Mouse (Mus musculus) megakaryocyte-erythroid progenitor cell, adult 5-6 weeks (primary cell): ENCODE data around the gene Ubr3. TPM values are rescaled to one million over a fixed set of nuclear protein-coding genes. Genes with fewer than 3 reads are reported as not detected.

Experiments
- total RNA-seq, 2 experiments: library from RNA; stranded (forward) in 1 of 2; stranded (reverse) in 1 of 2; fragments of 200-1000, 215-1000 nt in 1 of 2; fragments of >200 nt in 1 of 2; fragmentation: Nextera tagmentation in 1 of 2; gene quantifications; 2 replicates each; pipeline ENCODE4 v1.2.3; 2014 to 2017

Ubr3 gene
- total RNA-seq, 2 experiments from 2014 or later: 37.1 to 39.3 TPM

Other genes with a start within 250 kb of the Ubr3 start
- gene Klhl41, start 227.1 kb upstream of the Ubr3 start, total RNA-seq (2014; fragmentation: Nextera tagmentation): not detected in 2 replicates
- gene Klhl41, start 227.1 kb upstream of the Ubr3 start, total RNA-seq (2017): not detected in 2 replicates
- 21.4 and 25.6 TPM in 2 replicates for gene Fastkd1, start 183.7 kb upstream of the Ubr3 start, total RNA-seq (2014; fragmentation: Nextera tagmentation)
- 12.6 and 18.4 TPM in 2 replicates for gene Fastkd1, start 183.7 kb upstream of the Ubr3 start, total RNA-seq (2017)
- 73.4 and 94.4 TPM in 2 replicates for gene Ppig, start 174.7 kb upstream of the Ubr3 start, total RNA-seq (2014; fragmentation: Nextera tagmentation)
- gene Ppig, start 174.7 kb upstream of the Ubr3 start, total RNA-seq (2017): 72.8 and 124 TPM in 2 replicates
- 0.89 and 3.2 TPM in 2 replicates for gene Ccdc173, start 107.7 kb upstream of the Ubr3 start, total RNA-seq (2014; fragmentation: Nextera tagmentation)
- 1.0 and 1.1 TPM in 2 replicates for gene Ccdc173, start 107.7 kb upstream of the Ubr3 start, total RNA-seq (2017)
- 21.3 and 26.7 TPM in 2 replicates for gene Phospho2, start 107.6 kb upstream of the Ubr3 start, total RNA-seq (2014; fragmentation: Nextera tagmentation)
- 28.5 and 31.2 TPM in 2 replicates for gene Phospho2, start 107.6 kb upstream of the Ubr3 start, total RNA-seq (2017)
- 25.4 and 31.5 TPM in 2 replicates for gene Klhl23, start 75.3 kb upstream of the Ubr3 start, total RNA-seq (2014; fragmentation: Nextera tagmentation)
- 35.8 and 41.7 TPM in 2 replicates for gene Klhl23, start 75.3 kb upstream of the Ubr3 start, total RNA-seq (2017)
- 248 and 394 TPM in 2 replicates for gene Ssb, start 35.7 kb upstream of the Ubr3 start, total RNA-seq (2014; fragmentation: Nextera tagmentation)
- 771 and 927 TPM in 2 replicates for gene Ssb, start 35.7 kb upstream of the Ubr3 start, total RNA-seq (2017)
- gene Mettl5, start 11.6 kb upstream of the Ubr3 start, total RNA-seq (2014; fragmentation: Nextera tagmentation): 27.3 and 60.1 TPM in 2 replicates
- gene Mettl5, start 11.6 kb upstream of the Ubr3 start, total RNA-seq (2017): 43.5 and 86.1 TPM in 2 replicates
- not detected in 2 replicates for gene Myo3b, start 141.9 kb downstream of the Ubr3 start, total RNA-seq (2014; fragmentation: Nextera tagmentation)
- not detected in 2 replicates for gene Myo3b, start 141.9 kb downstream of the Ubr3 start, total RNA-seq (2017)